Mouse (Mus musculus) regulatory T cell (primary cell): ENCODE results near the gene Tstd2.

Experiments
- in situ Hi-C: fragments of 300-600 bp; cut with MboI, MseI; formaldehyde crosslinking; loops from one replicate; pipeline ENCODE4 v1.15.1; 2025; ENCODE audit warnings: high pct_unique_total_duplicates

Gene Tstd2

GRCm38 (mm10) chr4:46084416-46085172 lies 53.9 kb downstream of the Tstd2 start:
- in situ Hi-C loops: no loop called here

GRCm38 (mm10) chr4:46082555-46082954 lies 55.9 kb downstream of the Tstd2 start:
- in situ Hi-C loops: no loop called here

- in situ Hi-C loops: no loop called here
Measured at GRCm38 (mm10) chr4:46080261-46080660, 58.2 kb downstream of the Tstd2 start.

GRCm38 (mm10) chr4:46076892-46077291 lies 61.6 kb downstream of the Tstd2 start:
- in situ Hi-C loops: no loop called here

GRCm38 (mm10) chr4:46075664-46076063 lies 62.8 kb downstream of the Tstd2 start:
- in situ Hi-C loops: no loop called here

- in situ Hi-C loops: no loop called here
Measured at GRCm38 (mm10) chr4:46073736-46074135, 64.8 kb downstream of the Tstd2 start.

GRCm38 (mm10) chr4:46072631-46073030 lies 65.9 kb downstream of the Tstd2 start:
- in situ Hi-C loops: no loop called here

- in situ Hi-C loops: no loop called here
Measured at GRCm38 (mm10) chr4:46069851-46070482, 68.5 kb downstream of the Tstd2 start.

GRCm38 (mm10) chr4:46068573-46068972 lies 69.9 kb downstream of the Tstd2 start:
- in situ Hi-C loops: no loop called here

GRCm38 (mm10) chr4:46068060-46068459 lies 70.4 kb downstream of the Tstd2 start:
- in situ Hi-C loops: no loop called here

GRCm38 (mm10) chr4:46065695-46066340 lies 72.7 kb downstream of the Tstd2 start:
- in situ Hi-C loops: no loop called here

GRCm38 (mm10) chr4:46064961-46065360 lies 73.5 kb downstream of the Tstd2 start:
- in situ Hi-C loops: no loop called here
